ENCODE assay signal across 16 mouse cellular contexts in genomic region chrX:42066771-42067170, GRCm38 (mm10). TPM values are rescaled to one million over a fixed set of nuclear protein-coding genes. Genes with fewer than 3 reads are reported as not detected.
DNase-seq lines count a peak whose midpoint lies in the region; ATAC-seq and TF ChIP-seq lines count a peak whose summit lies in the region.
"Had no signal": no experiment of that assay in that cellular context is flagged by ENCODE, and none has a peak within 500 bp of the region (broad histone marks: within the 10 kb centered on the region; RNA-seq: fewer than 3 reads in every experiment).

No protein-coding gene starts in this region.

- no peak overlapping the region for H3K4me2 ChIP-seq in midbrain, embryonic 14.5 days (ENCODE audit: low read length)
- no peak overlapping the region; the same call in 1 of the 2 replicates for H3K4me2 ChIP-seq in midbrain, embryonic 16.5 days (ENCODE audit: low read length)
- H3K4me2 ChIP-seq in myocyte (ENCODE audit: low read depth): no peak overlapping the region

- TF ChIP-seq POLR2A in myocyte (IDR thresholded peaks at IDR 0.05; ENCODE audit: insufficient read length, low read depth): no peak
- TF ChIP-seq POLR2A in kidney, adult 2 months (IDR thresholded peaks at IDR 0.05; ENCODE audit: low read depth, low read length): no peak

- no peak overlapping the region for H3ac ChIP-seq in myocyte (ENCODE audit: control insufficient read depth, insufficient read length)

- no peaks in the 10 kb centered on the region for H3K9me3 ChIP-seq in midbrain, embryonic 14.5 days (ENCODE audit: control insufficient read depth, low read length)
- no peaks in the 10 kb centered on the region for H3K9me3 ChIP-seq in midbrain, embryonic 16.5 days (replicated peaks; ENCODE audit: control insufficient read depth, low read length, poor library complexity, severe bottlenecking)
- H3K9me3 ChIP-seq: forebrain, embryonic 13.5 days; hindbrain, embryonic 13.5 days; lung, embryonic 15.5 days had no signal

- 0 out of 2 replicates have a peak overlapping the region, but pooled peaks have one; percentile 94 for H3K27ac ChIP-seq in gastrocnemius, adult 2 months
- 0 out of 2 replicates have a peak overlapping the region, but pooled peaks have one; percentile 92 for H3K27ac ChIP-seq in midbrain, embryonic 14.5 days (replicated peaks; ENCODE audit: low read depth, low read length)
- H3K27ac ChIP-seq in midbrain, embryonic 16.5 days (ENCODE audit: low read length): no peak overlapping the region
- no peak overlapping the region for H3K27ac ChIP-seq in kidney, adult 2 months (ENCODE audit: insufficient read depth, low read depth, low read length)

- H3K9ac ChIP-seq in midbrain, embryonic 14.5 days (replicated peaks; ENCODE audit: low read length): no peak overlapping the region
- H3K9ac ChIP-seq in midbrain, embryonic 16.5 days (ENCODE audit: low read depth, low read length): no peak overlapping the region
- H3K9ac ChIP-seq: lung, embryonic 15.5 days had no signal

- H3K79me2 ChIP-seq in myocyte (ENCODE audit: control insufficient read depth, insufficient read depth): peaks cover 31% of the 10 kb centered on the region

- intact Hi-C loops in gastrocnemius, adult 2 months (cut with DNase I): loop anchor here (5.0 kb wide), 1 partner anchor 81 kb away; the partner anchor contains the start of gene Stag2

- no peak overlapping the region for H3K4me3 ChIP-seq in gastrocnemius, adult 2 months
- H3K4me3 ChIP-seq in midbrain, embryonic 14.5 days (replicated peaks; ENCODE audit: low read depth, low read length): no peak overlapping the region
- no peak overlapping the region for H3K4me3 ChIP-seq in midbrain, embryonic 16.5 days (ENCODE audit: low read depth, low read length)
- H3K4me3 ChIP-seq in myocyte: peak overlapping the region; percentile 48
- no peak overlapping the region for H3K4me3 ChIP-seq in kidney, adult 2 months (ENCODE audit: insufficient read depth, low read depth, low read length)

- TF ChIP-seq CTCF in gastrocnemius, adult 2 months (IDR thresholded peaks at IDR 0.05): no peak
- no peak for TF ChIP-seq CTCF in kidney, adult 2 months (conservative IDR thresholded peaks at IDR 0.05; ENCODE audit: insufficient read depth, insufficient read length, low read depth, low read length)

- no peaks in the 10 kb centered on the region for H3K4me1 ChIP-seq in midbrain, embryonic 14.5 days (ENCODE audit: control insufficient read depth, insufficient read depth, low read length)
- H3K4me1 ChIP-seq in midbrain, embryonic 16.5 days (ENCODE audit: control insufficient read depth, insufficient read depth, low read length): peaks cover 7% of the 10 kb centered on the region; the same call in 1 of the 2 replicates
- peaks cover 3% of the 10 kb centered on the region; the same call in 1 of the 2 replicates for H3K4me1 ChIP-seq in kidney, adult 2 months (ENCODE audit: control insufficient read depth, insufficient read depth, low read length)

- no peaks in the 10 kb centered on the region for H3K27me3 ChIP-seq in midbrain, embryonic 14.5 days (ENCODE audit: control insufficient read depth, insufficient read depth, low read length)
- H3K27me3 ChIP-seq in midbrain, embryonic 16.5 days (ENCODE audit: control insufficient read depth, insufficient read depth, low read depth, low read length): no peaks in the 10 kb centered on the region
- no peaks in the 10 kb centered on the region for H3K27me3 ChIP-seq in myocyte (ENCODE audit: control insufficient read depth, insufficient read depth, insufficient read length)
- no peaks in the 10 kb centered on the region for H3K27me3 ChIP-seq in kidney, adult 2 months (replicated peaks; ENCODE audit: control insufficient read depth, insufficient read depth, low read length)
- H3K27me3 ChIP-seq: forebrain, embryonic 13.5 days; hindbrain, embryonic 13.5 days; lung, embryonic 15.5 days had no signal

- 46% methylated on average over 1 of the region's 1 CpGs for WGBS in midbrain, embryonic 14.5 days
- WGBS in midbrain, embryonic 16.5 days: 52% methylated on average over 1 of the region's 1 CpGs
- 88% methylated on average over 1 of the region's 1 CpGs for WGBS in kidney, adult 2 months

- no peak for DNase-seq in gastrocnemius, adult 2 months
- no peak for DNase-seq in gastrocnemius, postnatal 4 days (ENCODE audit: low spot score in 2 of 2)
- DNase-seq in midbrain, embryonic 14.5 days: no peak
- peak; percentile 27 for DNase-seq in cerebellum, adult 8-10 months
- DNase-seq in kidney, adult 2 months: no peak
- DNase-seq in lung, postnatal 36 days: no peak
- DNase-seq: adrenal gland, adult 8-10 months; embryo, embryonic 11 days; heart, adult 11 months; right cerebral cortex, adult 18-20 months; thymus, postnatal 4 days had no signal

- no peaks in the 10 kb centered on the region for H3K36me3 ChIP-seq in midbrain, embryonic 14.5 days (ENCODE audit: control insufficient read depth, insufficient read depth, low read length)
- no peaks in the 10 kb centered on the region for H3K36me3 ChIP-seq in midbrain, embryonic 16.5 days (ENCODE audit: control insufficient read depth, insufficient read depth, low read length)
- no peaks in the 10 kb centered on the region for H3K36me3 ChIP-seq in myocyte (ENCODE audit: control insufficient read depth, insufficient read depth)
- no peaks in the 10 kb centered on the region for H3K36me3 ChIP-seq in kidney, adult 2 months (ENCODE audit: control insufficient read depth, insufficient read depth, low read length)
- H3K36me3 ChIP-seq: hindbrain, embryonic 13.5 days; lung, embryonic 15.5 days had no signal

- ATAC-seq in midbrain, embryonic 14.5 days (ENCODE audit: low FRiP score, low TSS enrichment): no peak
- ATAC-seq in midbrain, embryonic 16.5 days: no peak

TF ChIP-seq in myocyte, 11 proteins besides CTCF, POLR2A, EP300 and RAD21:
- TF ChIP-seq USF1 (IDR thresholded peaks at IDR 0.05; ENCODE audit: low read depth): no peak
- TF ChIP-seq MYOG (IDR thresholded peaks at IDR 0.05; ENCODE audit: control insufficient read depth in 1 of 3, insufficient read depth in 1 of 3, insufficient read length in 2 of 3, low read depth in 2 of 3): no peak
- no peak for TF ChIP-seq MAX (IDR thresholded peaks at IDR 0.05; ENCODE audit: low read depth)
- no peak for TF ChIP-seq E2F4 (IDR thresholded peaks at IDR 0.05; ENCODE audit: insufficient read depth)
- TF ChIP-seq MYOD1 (IDR thresholded peaks at IDR 0.05; ENCODE audit: control insufficient read depth in 1 of 3, insufficient read length in 2 of 3, low read depth in 2 of 3): no peak
- TF ChIP-seq SRF (IDR thresholded peaks at IDR 0.05; ENCODE audit: control insufficient read depth, insufficient read length, low read depth): no peak
- no peak for TF ChIP-seq REST (IDR thresholded peaks at IDR 0.05; ENCODE audit: insufficient read depth, insufficient read length)
- TF ChIP-seq TCF3 (IDR thresholded peaks at IDR 0.05; ENCODE audit: insufficient read length, low read depth): no peak
- TF ChIP-seq POLR2AphosphoS2 (IDR thresholded peaks at IDR 0.05; ENCODE audit: insufficient read length, low read depth): no peak
- no peak for TF ChIP-seq CEBPB (IDR thresholded peaks at IDR 0.05; ENCODE audit: insufficient read depth, poor library complexity, severe bottlenecking)
- TF ChIP-seq TCF12 (IDR thresholded peaks at IDR 0.05; ENCODE audit: insufficient read depth, poor library complexity, severe bottlenecking): no peak

RNA-seq across cellular contexts. Expression of gene Xiap, which starts 7.3 kb away (rescaled TPM):
- total RNA-seq in gastrocnemius, adult 2 months (2021): 10 to 100 TPM; 16.2 to 18.5 TPM
- 10 to 100 TPM; 34.2 to 35.8 TPM for total RNA-seq in gastrocnemius, postnatal 4 days (2021)
- 15.7 and 17.6 TPM in 2 replicates for polyA plus RNA-seq in midbrain, embryonic 14.5 days (2014; fragmentation: Nextera tagmentation; extraction: Ambion mirVana)
- polyA plus RNA-seq in midbrain, embryonic 16.5 days (2015; fragmentation: Nextera tagmentation; extraction: Ambion mirVana): 10.3 and 10.8 TPM in 2 replicates
- 3.7 TPM for polyA plus RNA-seq in myocyte (2012; fragmentation: generic; extraction: Trizol)
- polyA plus RNA-seq in kidney, adult 2 months (2012; rRNA removed): 7.4 and 10.5 TPM in 2 replicates

Comparison
In these comparisons a context has a peak if more than half of its experiments do, and no peak if none do; other contexts are left out.
1. H3K27ac ChIP-seq: peak in gastrocnemius, adult 2 months (single experiment) and midbrain, embryonic 14.5 days (single experiment); none in midbrain, embryonic 16.5 days (single experiment) and kidney, adult 2 months (single experiment).